Mouse (Mus musculus) forebrain, embryonic 13.5 days (tissue): ENCODE results near the gene Gda. TPM values are rescaled to one million over a fixed set of nuclear protein-coding genes. Genes with fewer than 3 reads are reported as not detected.

Source experiments
- ATAC-seq: fragments of 200-750 bp; cut with Nextera tagmentation; 2 replicates; pipeline ENCODE4 v1.8.0; 2017
- H3K27ac ChIP-seq: fragments of 300-500 bp; sonication (generic); 2 replicates; pipeline ENCODE4 v1.5.1; 2015; ENCODE audit warnings: inconsistent platforms, mild to moderate bottlenecking, moderate library complexity
- H3K27me3 ChIP-seq: fragments of 300-500 bp; sonication (generic); 2 replicates; pipeline ENCODE4 v1.6.1; 2015; ENCODE audit warnings: mild to moderate bottlenecking, inconsistent platforms
- H3K36me3 ChIP-seq: fragments of 300-500 bp; sonication (generic); 2 replicates; pipeline ENCODE4 v1.6.1; 2015; ENCODE audit warnings: mild to moderate bottlenecking, inconsistent platforms; ENCODE audit not compliant: poor library complexity, severe bottlenecking
- H3K4me1 ChIP-seq: fragments of 300-500 bp; sonication (generic); 2 replicates; pipeline ENCODE4 v1.6.1; 2015; ENCODE audit warnings: inconsistent platforms
- H3K4me2 ChIP-seq: fragments of 300-500 bp; sonication (generic); 2 replicates; pipeline ENCODE4 v1.6.1; 2015; ENCODE audit warnings: inconsistent platforms, mild to moderate bottlenecking, moderate library complexity
- H3K4me3 ChIP-seq: fragments of 300-500 bp; sonication (generic); 2 replicates; pipeline ENCODE4 v1.5.1; 2015; ENCODE audit warnings: mild to moderate bottlenecking, inconsistent platforms
- H3K9ac ChIP-seq: fragments of 300-500 bp; sonication (generic); 2 replicates; pipeline ENCODE4 v1.6.1; 2015; ENCODE audit warnings: mild to moderate bottlenecking, inconsistent platforms
- H3K9me3 ChIP-seq: fragments of 300-500 bp; sonication (generic); replicated peaks from 2 replicates; pipeline ENCODE4 v1.6.1; 2016; ENCODE audit warnings: inconsistent platforms
- WGBS: fragments of 180-500 bp; shearing (Covaris S2); methylation state at CpG from one replicate; pipeline ENCODE4 v1.1.7; 2015; 5-methylcytosine and 5-hydroxymethylcytosine counted together
- polyA plus RNA-seq: library from polyadenylated mRNA; unstranded; fragments of >200 nt; fragmentation: Nextera tagmentation; extraction: Ambion mirVana; gene quantifications from 2 replicates; pipeline ENCODE4 v1.2.1, GENCODE M21; 2015

Gene Gda
- polyA plus RNA-seq, 1 experiment from 2014 or later = 0.39 TPM

- Histone ChIP-seq H3K9ac (no peak overlapping the region), H3K27ac (no peak overlapping the region), H3K27me3 (no peaks in the 10 kb centered on the region), H3K4me2 (no peak overlapping the region), H3K9me3 (no peaks in the 10 kb centered on the region), H3K4me3 (no peak overlapping the region), H3K36me3 (no peaks in the 10 kb centered on the region), H3K4me1 (no peaks in the 10 kb centered on the region)
- WGBS = 91% methylated on average over 3 of the region's 3 CpGs
- ATAC-seq = no peak
These were observed 36.7 kb downstream of the Gda start for GRCm38 (mm10) chr19:21436566-21436965.

- Histone ChIP-seq H3K9ac (no peak overlapping the region), H3K27me3 (no peaks in the 10 kb centered on the region), H3K36me3 (no peaks in the 10 kb centered on the region), H3K4me3 (no peak overlapping the region), H3K4me2 (no peak overlapping the region), H3K27ac (no peak overlapping the region), H3K9me3 (no peaks in the 10 kb centered on the region), H3K4me1 (no peaks in the 10 kb centered on the region)
- WGBS = 86% methylated on average over 4 of the region's 4 CpGs
- ATAC-seq = no peak
These were observed 39.9 kb downstream of the Gda start for GRCm38 (mm10) chr19:21433348-21433747.

GRCm38 (mm10) chr19:21432879-21433278, 40.4 kb downstream of the Gda start:
- H3K4me1 ChIP-seq = no peaks in the 10 kb centered on the region
- H3K36me3 ChIP-seq = no peaks in the 10 kb centered on the region
- no peak for ATAC-seq
- H3K9me3 ChIP-seq = no peaks in the 10 kb centered on the region
- no peak overlapping the region for H3K27ac ChIP-seq
- H3K4me3 ChIP-seq = no peak overlapping the region
- no peak overlapping the region for H3K4me2 ChIP-seq
- H3K27me3 ChIP-seq = no peaks in the 10 kb centered on the region
- H3K9ac ChIP-seq = no peak overlapping the region
- WGBS = 84% methylated on average over 2 of the region's 2 CpGs

- Histone ChIP-seq H3K36me3 (no peaks in the 10 kb centered on the region), H3K9ac (no peak overlapping the region), H3K9me3 (no peaks in the 10 kb centered on the region), H3K4me3 (no peak overlapping the region), H3K4me1 (no peaks in the 10 kb centered on the region), H3K27me3 (no peaks in the 10 kb centered on the region), H3K4me2 (no peak overlapping the region), H3K27ac (no peak overlapping the region)
- 95% methylated on average over 3 of the region's 3 CpGs for WGBS
- ATAC-seq = no peak
These were observed 41.0 kb downstream of the Gda start for GRCm38 (mm10) chr19:21432286-21432685.

GRCm38 (mm10) chr19:21425391-21425790, 47.9 kb downstream of the Gda start:
- H3K9ac ChIP-seq = no peak overlapping the region
- no peaks in the 10 kb centered on the region for H3K36me3 ChIP-seq
- no peak overlapping the region for H3K27ac ChIP-seq
- WGBS = 89% methylated on average over 4 of the region's 4 CpGs
- ATAC-seq = no peak
- no peaks in the 10 kb centered on the region for H3K27me3 ChIP-seq
- no peaks in the 10 kb centered on the region for H3K4me1 ChIP-seq
- no peak overlapping the region for H3K4me2 ChIP-seq
- H3K9me3 ChIP-seq = no peaks in the 10 kb centered on the region
- no peak overlapping the region for H3K4me3 ChIP-seq

GRCm38 (mm10) chr19:21423731-21424130, 49.5 kb downstream of the Gda start:
- Histone ChIP-seq H3K9ac (no peak overlapping the region), H3K27ac (no peak overlapping the region), H3K36me3 (no peaks in the 10 kb centered on the region), H3K27me3 (no peaks in the 10 kb centered on the region), H3K4me2 (no peak overlapping the region), H3K9me3 (no peaks in the 10 kb centered on the region), H3K4me1 (no peaks in the 10 kb centered on the region), H3K4me3 (no peak overlapping the region)
- whole genome bisulfite sequencing = 85% methylated on average over 7 of the region's 7 CpGs
- 0 out of 2 replicates have a peak, but pooled peaks have one; percentile 30 for ATAC-seq

- no peaks in the 10 kb centered on the region for H3K4me1 ChIP-seq
- H3K9ac ChIP-seq = no peak overlapping the region
- H3K36me3 ChIP-seq = no peaks in the 10 kb centered on the region
- no peaks in the 10 kb centered on the region for H3K9me3 ChIP-seq
- H3K27me3 ChIP-seq = no peaks in the 10 kb centered on the region
- no peak overlapping the region for H3K4me3 ChIP-seq
- no peak for ATAC-seq
- WGBS = 93% methylated on average over 5 of the region's 5 CpGs
- H3K27ac ChIP-seq = no peak overlapping the region
- no peak overlapping the region for H3K4me2 ChIP-seq
These were observed 54.8 kb downstream of the Gda start for GRCm38 (mm10) chr19:21418418-21418817.

- no peak overlapping the region for H3K4me3 ChIP-seq
- ATAC-seq = no peak
- WGBS = 71% methylated on average over 3 of the region's 3 CpGs
- H3K9me3 ChIP-seq = no peaks in the 10 kb centered on the region
- no peaks in the 10 kb centered on the region for H3K27me3 ChIP-seq
- H3K27ac ChIP-seq = no peak overlapping the region
- no peaks in the 10 kb centered on the region for H3K4me1 ChIP-seq
- no peak overlapping the region for H3K9ac ChIP-seq
- H3K4me2 ChIP-seq = no peak overlapping the region
- H3K36me3 ChIP-seq = no peaks in the 10 kb centered on the region
These were observed 57.9 kb downstream of the Gda start for GRCm38 (mm10) chr19:21415377-21415776.

- H3K4me1 ChIP-seq = no peaks in the 10 kb centered on the region
- no peaks in the 10 kb centered on the region for H3K36me3 ChIP-seq
- H3K27ac ChIP-seq = no peak overlapping the region
- no peak overlapping the region for H3K4me2 ChIP-seq
- ATAC-seq = no peak
- H3K27me3 ChIP-seq = no peaks in the 10 kb centered on the region
- H3K4me3 ChIP-seq = no peak overlapping the region
- no peaks in the 10 kb centered on the region for H3K9me3 ChIP-seq
- no peak overlapping the region for H3K9ac ChIP-seq
- WGBS = 97% methylated on average over 4 of the region's 4 CpGs
These were observed 64.1 kb downstream of the Gda start for GRCm38 (mm10) chr19:21409178-21409577.

- WGBS = 83% methylated on average over 1 of the region's 1 CpGs
- no peak overlapping the region for H3K9ac ChIP-seq
- no peaks in the 10 kb centered on the region for H3K27me3 ChIP-seq
- no peaks in the 10 kb centered on the region for H3K4me1 ChIP-seq
- no peak overlapping the region for H3K4me3 ChIP-seq
- no peak overlapping the region for H3K27ac ChIP-seq
- H3K36me3 ChIP-seq = no peaks in the 10 kb centered on the region
- no peak for ATAC-seq
- no peaks in the 10 kb centered on the region for H3K9me3 ChIP-seq
- no peak overlapping the region for H3K4me2 ChIP-seq
These were observed 65.9 kb downstream of the Gda start for GRCm38 (mm10) chr19:21407363-21407762.

- H3K27me3 ChIP-seq = no peaks in the 10 kb centered on the region
- ATAC-seq = no peak
- H3K4me3 ChIP-seq = no peak overlapping the region
- no peak overlapping the region for H3K27ac ChIP-seq
- no peak overlapping the region for H3K4me2 ChIP-seq
- H3K4me1 ChIP-seq = no peaks in the 10 kb centered on the region
- no peaks in the 10 kb centered on the region for H3K36me3 ChIP-seq
- no peaks in the 10 kb centered on the region for H3K9me3 ChIP-seq
- H3K9ac ChIP-seq = no peak overlapping the region
These were observed 75.3 kb downstream of the Gda start for GRCm38 (mm10) chr19:21397994-21398393.

- H3K4me1 ChIP-seq = no peaks in the 10 kb centered on the region
- no peaks in the 10 kb centered on the region for H3K36me3 ChIP-seq
- no peak overlapping the region for H3K9ac ChIP-seq
- no peak for ATAC-seq
- WGBS = 92% methylated on average over 7 of the region's 7 CpGs
- no peak overlapping the region for H3K4me2 ChIP-seq
- H3K4me3 ChIP-seq = no peak overlapping the region
- no peaks in the 10 kb centered on the region for H3K27me3 ChIP-seq
- H3K9me3 ChIP-seq = no peaks in the 10 kb centered on the region
- H3K27ac ChIP-seq = no peak overlapping the region
These were observed 76.9 kb downstream of the Gda start for GRCm38 (mm10) chr19:21396364-21396763.

GRCm38 (mm10) chr19:21390904-21391303, 82.3 kb downstream of the Gda start:
- Histone ChIP-seq H3K4me2 (no peak overlapping the region), H3K9me3 (no peaks in the 10 kb centered on the region), H3K27ac (no peak overlapping the region), H3K4me3 (no peak overlapping the region), H3K27me3 (no peaks in the 10 kb centered on the region), H3K36me3 (no peaks in the 10 kb centered on the region), H3K9ac (no peak overlapping the region), H3K4me1 (no peaks in the 10 kb centered on the region)
- WGBS = 93% methylated on average over 7 of the region's 7 CpGs
- no peak for ATAC-seq
